Mouse (Mus musculus) heart, embryonic 11.5 days (tissue): ENCODE data around the gene Cers1. TPM values are rescaled to one million over a fixed set of nuclear protein-coding genes. Genes with fewer than 3 reads are reported as not detected.

Experiments used
- ATAC-seq: fragments of 200-750 bp; cut with Nextera tagmentation; replicated peaks from 2 replicates; pipeline ENCODE4 v1.8.0; 2017; ENCODE audit warnings: moderate library complexity; ENCODE audit not compliant: insufficient number of reproducible peaks, low FRiP score, low TSS enrichment
- H3K27ac ChIP-seq: fragments of 300-500 bp; sonication (generic); 2 replicates; pipeline ENCODE4 v1.5.1; 2014; ENCODE audit warnings: mild to moderate bottlenecking, low read depth, low read length
- H3K27me3 ChIP-seq: fragments of 300-500 bp; sonication (generic); 2 replicates; pipeline ENCODE4 v1.6.1; 2014; ENCODE audit warnings: mild to moderate bottlenecking, low read length, mixed read lengths; ENCODE audit not compliant: control insufficient read depth, insufficient read depth
- H3K36me3 ChIP-seq: fragments of 300-500 bp; sonication (generic); 2 replicates; pipeline ENCODE4 v1.6.1; 2014; ENCODE audit warnings: mild to moderate bottlenecking, low read length, moderate library complexity, mixed read lengths; ENCODE audit not compliant: control insufficient read depth, insufficient read depth
- H3K4me1 ChIP-seq: fragments of 300-500 bp; sonication (generic); 2 replicates; pipeline ENCODE4 v1.6.1; 2014; ENCODE audit warnings: low read length; ENCODE audit not compliant: control insufficient read depth, insufficient read depth
- H3K4me2 ChIP-seq: fragments of 300-500 bp; sonication (generic); 2 replicates; pipeline ENCODE4 v1.6.1; 2014; ENCODE audit warnings: mild to moderate bottlenecking, moderate library complexity
- H3K4me3 ChIP-seq: fragments of 300-500 bp; sonication (generic); 2 replicates; pipeline ENCODE4 v1.5.1; 2014; ENCODE audit warnings: low read depth, low read length
- H3K9ac ChIP-seq: fragments of 300-500 bp; sonication (generic); 2 replicates; pipeline ENCODE4 v1.6.1; 2014; ENCODE audit warnings: mild to moderate bottlenecking, low read depth, low read length, moderate library complexity
- H3K9me3 ChIP-seq: fragments of 300-500 bp; sonication (generic); replicated peaks from 2 replicates; pipeline ENCODE4 v1.6.1; 2016; ENCODE audit warnings: low read length; ENCODE audit not compliant: control insufficient read depth
- WGBS: fragments of 180-500 bp; shearing (Covaris S2); extraction: QIAGEN DNeasy Blood & Tissue Kit; methylation state at CpG from one replicate; pipeline ENCODE4 v1.1.7; 2014; ENCODE audit not compliant: insufficient replicate concordance; 5-methylcytosine and 5-hydroxymethylcytosine counted together
- polyA plus RNA-seq: library from polyadenylated mRNA; unstranded; fragments of >200 nt; fragmentation: Nextera tagmentation; extraction: Ambion mirVana; gene quantifications from 2 replicates; pipeline ENCODE4 v1.2.1, GENCODE M21; 2014

The Cers1 gene
- polyA plus RNA-seq, 1 experiment from 2014 or later, result 1.5 TPM

GRCm38 (mm10) chr8:70300881-70301280 lies 14.7 kb upstream of the Cers1 start:
- WGBS, result 70% methylated on average over 3 of the region's 3 CpGs
- no peaks in the 10 kb centered on the region for H3K27me3 ChIP-seq
- ATAC-seq, result no peak
- peaks cover 14% of the 10 kb centered on the region for H3K4me1 ChIP-seq
- no peak overlapping the region for H3K9ac ChIP-seq
- H3K9me3 ChIP-seq, result no peaks in the 10 kb centered on the region
- H3K4me2 ChIP-seq, result no peak overlapping the region
- no peak overlapping the region; the same call in 1 of the 2 replicates for H3K4me3 ChIP-seq
- H3K36me3 ChIP-seq, result peaks cover 23% of the 10 kb centered on the region
- no peak overlapping the region for H3K27ac ChIP-seq

GRCm38 (mm10) chr8:70302358-70302890 lies 13.2 kb upstream of the Cers1 start, which contains the start of the genes Ddx49 and Cope:
Gene Ddx49 (minus strand): TSS chr8:70302489.
Gene Cope (plus strand): TSS chr8:70302518.
- H3K9ac ChIP-seq, result peak within 1 kb of the TSS; percentile 68
- ATAC-seq, result peak; percentile 83
- H3K27ac ChIP-seq, result peak within 1 kb of the TSS; percentile 47; the same call in 1 of the 2 replicates
- H3K27me3 ChIP-seq, result no peaks in the 10 kb centered on the region
- WGBS, result under 1% methylated on average over 40 of the region's 40 CpGs
- H3K4me1 ChIP-seq, result peaks cover 14% of the 10 kb centered on the region
- H3K9me3 ChIP-seq, result no peaks in the 10 kb centered on the region
- peaks cover 27% of the 10 kb centered on the region for H3K36me3 ChIP-seq
- H3K4me2 ChIP-seq, result peak within 1 kb of the TSS; percentile 95
- peak within 1 kb of the TSS; percentile 89 for H3K4me3 ChIP-seq

DNA sequence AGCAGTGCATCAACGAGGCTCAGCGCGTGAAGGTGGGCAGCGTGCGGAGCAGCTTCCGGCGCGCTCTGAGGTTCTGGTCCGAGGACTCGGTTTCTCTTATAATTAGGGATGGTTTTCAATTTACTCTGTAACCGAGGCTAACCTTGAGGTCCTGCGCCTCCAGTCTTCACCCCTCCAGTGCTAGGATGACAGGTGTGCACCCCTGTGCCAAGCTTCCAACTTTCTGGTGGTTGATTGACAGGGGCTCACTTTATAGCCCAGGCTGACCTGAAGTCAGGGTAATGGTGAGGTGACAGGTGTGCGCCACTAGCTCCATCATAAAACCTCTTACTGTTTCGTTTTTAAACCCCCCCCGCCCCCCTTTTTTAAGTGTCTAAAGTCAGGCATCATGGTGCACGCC lies 12.7 kb upstream of the Cers1 start:
- Histone ChIP-seq H3K27me3 (no peaks in the 10 kb centered on the region), H3K36me3 (peaks cover 27% of the 10 kb centered on the region), H3K4me2 (peak overlapping the region; percentile 95), H3K27ac (no peak overlapping the region), H3K9me3 (no peaks in the 10 kb centered on the region), H3K9ac (peak overlapping the region; percentile 68), H3K4me3 (peak overlapping the region; percentile 89), H3K4me1 (peaks cover 14% of the 10 kb centered on the region)
- ATAC-seq, result no peak
- WGBS, result 4% methylated on average over 16 of the region's 16 CpGs

- peaks cover 54% of the 10 kb centered on the region for H3K36me3 ChIP-seq
- ATAC-seq, result no peak
- 42% methylated on average over 2 of the region's 2 CpGs for WGBS
Observed at GRCm38 (mm10) chr8:70309311-70309710, 6.3 kb upstream of the Cers1 start.

GRCm38 (mm10) chr8:70313399-70313798 lies 2.2 kb upstream of the Cers1 start:
- H3K4me2 ChIP-seq, result no peak overlapping the region
- no peak overlapping the region for H3K9ac ChIP-seq
- peaks cover 27% of the 10 kb centered on the region for H3K36me3 ChIP-seq
- no peak overlapping the region for H3K4me3 ChIP-seq
- H3K27me3 ChIP-seq, result peaks cover 7% of the 10 kb centered on the region
- 75% methylated on average over 2 of the region's 2 CpGs for WGBS
- peaks cover 19% of the 10 kb centered on the region for H3K4me1 ChIP-seq
- no peak overlapping the region for H3K27ac ChIP-seq
- no peaks in the 10 kb centered on the region for H3K9me3 ChIP-seq
- ATAC-seq, result no peak

More at GRCm38 (mm10) chr8:70309311-70309710, 6.3 kb upstream of the Cers1 start:
- H3K4me3 ChIP-seq, result no peak overlapping the region
- H3K4me2 ChIP-seq, result no peak overlapping the region
- no peaks in the 10 kb centered on the region for H3K9me3 ChIP-seq
- H3K27ac ChIP-seq, result no peak overlapping the region
- no peaks in the 10 kb centered on the region for H3K27me3 ChIP-seq
- H3K4me1 ChIP-seq, result no peaks in the 10 kb centered on the region
- no peak overlapping the region for H3K9ac ChIP-seq

GRCm38 (mm10) chr8:70316511-70317504 lies 1.2 kb downstream of the Cers1 start:
- ATAC-seq, result peak; percentile 25; the same call in 1 of the 2 replicates
- Histone ChIP-seq H3K27me3 (peaks cover 12% of the 10 kb centered on the region), H3K4me2 (peak overlapping the region; percentile 90), H3K4me3 (peak overlapping the region; percentile 43), H3K4me1 (peaks cover 19% of the 10 kb centered on the region), H3K9me3 (no peaks in the 10 kb centered on the region), H3K9ac (no peak overlapping the region), H3K36me3 (peaks cover 10% of the 10 kb centered on the region; the same call in 1 of the 2 replicates), H3K27ac (0 out of 2 replicates have a peak overlapping the region, but pooled peaks have one; percentile 6)
- 15% methylated on average over 15 of the region's 15 CpGs for WGBS

- H3K4me3 ChIP-seq, result no peak overlapping the region
- H3K4me1 ChIP-seq, result peaks cover 19% of the 10 kb centered on the region
- no peak overlapping the region for H3K9ac ChIP-seq
- H3K9me3 ChIP-seq, result no peaks in the 10 kb centered on the region
- 0 out of 2 replicates have a peak, but pooled peaks cover 6% of the 10 kb centered on the region for H3K36me3 ChIP-seq
- no peak overlapping the region for H3K4me2 ChIP-seq
- no peak for ATAC-seq
- WGBS, result 77% methylated on average over 5 of the region's 5 CpGs
- no peak overlapping the region for H3K27ac ChIP-seq
- peaks cover 12% of the 10 kb centered on the region for H3K27me3 ChIP-seq
Observed at GRCm38 (mm10) chr8:70317872-70318271, 2.3 kb downstream of the Cers1 start.

DNA sequence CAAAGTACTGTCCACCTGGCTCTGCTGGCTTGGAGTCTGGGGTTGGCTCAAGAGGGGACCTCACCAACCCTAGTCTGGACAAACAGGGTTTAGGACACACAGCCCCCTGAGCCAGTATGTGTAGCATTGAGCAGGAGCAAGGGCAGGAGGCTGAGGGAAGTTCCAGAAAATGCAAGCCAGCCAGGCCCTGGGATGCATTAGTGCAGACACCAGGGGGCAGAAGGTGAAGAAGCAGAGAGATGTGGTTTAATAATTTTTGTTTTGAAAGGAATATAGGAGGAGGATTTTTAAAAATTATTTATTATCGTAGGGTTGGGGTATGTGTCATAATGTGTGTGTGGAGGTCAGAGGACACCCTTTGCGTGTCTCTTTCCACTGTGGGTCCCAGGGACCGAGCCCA lies 8.1 kb downstream of the Cers1 start:
- ATAC-seq, result no peak
- Histone ChIP-seq H3K9ac (no peak overlapping the region), H3K9me3 (0 out of 2 replicates have a peak, but pooled peaks cover 2% of the 10 kb centered on the region), H3K4me2 (no peak overlapping the region), H3K4me1 (no peaks in the 10 kb centered on the region), H3K36me3 (peaks cover 4% of the 10 kb centered on the region; the same call in 1 of the 2 replicates), H3K4me3 (no peak overlapping the region), H3K27me3 (0 out of 2 replicates have a peak, but pooled peaks cover 5% of the 10 kb centered on the region), H3K27ac (no peak overlapping the region)
- 90% methylated on average over 3 of the region's 3 CpGs for WGBS
